Mouse (Mus musculus): Measurements from ENCODE around the gene Card9.

Gene Card9

DNA sequence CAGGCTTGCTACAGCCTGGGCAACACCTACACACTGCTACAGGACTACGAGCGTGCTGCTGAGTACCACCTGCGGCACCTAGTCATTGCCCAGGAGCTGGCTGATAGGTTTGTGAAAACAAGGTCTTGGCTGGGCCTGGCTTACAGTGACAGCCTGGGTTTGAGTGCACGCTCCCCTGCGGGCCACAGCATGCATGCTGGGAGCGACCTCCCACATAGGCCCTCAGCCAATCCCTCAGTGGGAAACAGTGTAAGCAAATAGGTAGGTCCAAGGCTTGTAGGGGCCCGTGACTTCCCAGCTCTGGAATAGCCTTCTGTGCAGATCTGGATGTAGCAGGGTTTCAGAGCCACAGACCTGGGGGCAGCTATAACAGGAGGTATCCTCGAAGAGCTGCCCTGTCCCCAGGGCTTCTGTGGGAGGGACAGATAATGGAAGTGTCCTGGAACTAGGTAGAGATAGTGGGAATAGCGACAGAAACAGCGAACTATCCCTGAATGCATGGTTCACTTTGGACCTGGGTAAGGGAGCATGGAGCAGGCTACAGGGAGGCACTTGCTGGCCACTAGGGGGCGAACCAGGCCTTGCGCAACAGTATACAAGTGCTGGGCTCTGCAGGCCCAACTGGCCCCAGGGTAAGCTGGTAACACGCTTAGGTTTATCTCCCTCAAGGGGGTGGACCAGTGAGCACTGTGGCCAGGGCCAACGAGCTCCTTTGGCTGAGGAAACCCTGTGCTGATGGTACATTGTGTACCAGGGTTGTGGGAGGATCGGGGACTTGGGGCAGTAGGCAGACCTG lies 35.1 kb downstream of the Card9 start:
- peak; percentile 63 for DNase-seq

DNA sequence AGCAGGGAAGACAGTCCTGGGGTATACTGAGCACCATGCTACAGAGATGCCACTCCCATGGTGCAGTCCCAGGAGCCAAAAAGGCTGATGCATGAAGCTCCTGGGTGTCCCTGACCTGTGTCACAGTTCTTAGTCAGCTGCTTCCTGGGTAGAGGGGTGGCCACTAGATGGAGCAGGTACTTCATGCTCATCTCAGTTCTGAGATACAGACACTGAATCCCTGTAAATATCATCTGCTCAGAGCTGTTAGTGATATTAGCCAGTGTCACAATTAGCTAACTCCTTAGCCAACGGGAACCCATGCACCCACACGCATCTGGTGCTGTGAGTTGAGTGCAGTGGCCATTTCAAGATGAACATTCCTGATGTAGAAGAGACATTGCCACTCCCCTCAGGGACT lies 35.8 kb downstream of the Card9 start:
- DNase-seq = peak; percentile 40

- DNase-seq = no peak
Observed at GRCm38 (mm10) chr2:26323589-26324325, 37.0 kb downstream of the Card9 start.

DNA sequence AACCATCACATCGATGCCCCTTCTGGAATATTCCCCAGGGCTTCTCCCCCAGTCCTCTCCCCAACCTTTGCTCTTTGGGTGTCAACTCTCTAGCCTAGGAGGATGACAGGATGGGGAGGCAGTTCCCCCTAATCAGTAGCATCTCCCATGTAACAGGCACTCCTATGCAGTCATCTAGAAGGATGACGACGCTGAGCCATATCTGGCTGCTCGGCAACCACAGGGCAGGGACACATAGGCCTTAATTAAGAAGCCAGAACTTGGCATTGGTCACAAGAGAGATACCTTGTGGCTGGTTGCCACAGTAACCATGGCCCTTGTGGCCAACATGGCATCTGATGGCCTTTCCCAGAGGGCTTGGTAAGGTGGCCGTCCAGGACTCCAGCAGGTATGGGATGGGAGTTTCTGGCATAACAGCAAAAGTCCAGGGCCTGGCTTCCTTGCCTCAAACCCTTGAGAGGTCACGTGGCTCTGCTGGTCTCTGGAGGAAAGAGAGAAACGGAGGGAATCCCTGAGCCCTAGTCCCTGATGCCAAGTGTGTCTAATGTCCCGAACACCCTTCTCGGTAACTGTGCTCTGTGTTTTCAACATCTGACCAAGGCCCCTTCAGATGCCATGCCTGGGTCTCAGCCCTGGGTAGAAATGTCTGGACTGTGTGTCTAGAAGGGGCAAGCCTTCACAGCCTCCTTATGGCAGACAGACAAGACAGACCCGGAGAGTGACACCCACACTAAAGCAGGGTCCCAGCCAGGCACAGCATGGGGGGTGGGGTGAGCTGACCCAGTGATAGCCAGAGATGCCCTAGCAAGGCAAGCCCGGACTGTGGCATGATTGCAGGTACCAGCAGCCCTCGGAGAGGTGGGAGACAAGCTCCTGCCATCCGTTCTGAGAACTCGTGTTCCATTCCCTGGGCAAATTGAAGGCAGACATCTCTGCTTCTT lies 40.2 kb downstream of the Card9 start:
- no peak for DNase-seq

DNA sequence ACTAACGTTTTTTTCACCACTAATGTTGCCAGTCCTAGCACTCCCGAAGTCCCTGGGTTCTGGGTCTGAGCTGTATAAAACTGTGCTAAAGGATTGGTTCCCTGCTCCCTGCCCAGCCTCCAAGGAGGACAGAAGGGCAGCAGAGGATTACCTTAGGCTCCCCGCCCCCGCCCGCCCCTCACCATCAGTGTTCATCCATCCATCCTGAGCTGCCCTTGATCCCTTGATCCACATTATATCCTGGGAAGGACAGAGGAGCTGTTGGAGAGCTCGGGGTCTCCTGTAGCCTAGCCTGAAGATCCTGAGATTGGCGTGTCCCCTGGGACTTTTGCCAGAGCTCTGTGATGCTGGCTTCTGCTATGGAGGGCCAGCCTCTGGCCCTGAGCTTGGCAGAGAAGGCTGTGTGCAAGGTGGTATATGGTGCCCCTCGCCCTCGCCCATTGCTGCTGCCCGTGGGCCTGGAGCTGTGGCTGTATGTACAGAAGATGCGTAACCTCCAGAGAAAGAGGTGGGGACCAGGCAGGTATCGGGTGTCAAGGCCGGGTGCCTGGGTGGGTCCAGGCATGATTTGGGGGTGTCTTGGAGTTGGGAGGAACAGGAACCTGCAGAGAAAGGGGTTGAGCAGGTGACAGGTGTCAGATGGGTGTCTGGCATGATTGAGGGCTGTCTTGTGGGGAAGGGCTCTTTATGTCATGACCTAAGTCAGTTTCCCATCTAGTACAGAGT lies 41.0 kb downstream of the Card9 start:
- DNase-seq = no peak

- no peak for DNase-seq
Observed at GRCm38 (mm10) chr2:26319109-26319508, 41.6 kb downstream of the Card9 start.

GRCm38 (mm10) chr2:26317991-26318672 lies 42.6 kb downstream of the Card9 start:
- DNase-seq = no peak

DNA sequence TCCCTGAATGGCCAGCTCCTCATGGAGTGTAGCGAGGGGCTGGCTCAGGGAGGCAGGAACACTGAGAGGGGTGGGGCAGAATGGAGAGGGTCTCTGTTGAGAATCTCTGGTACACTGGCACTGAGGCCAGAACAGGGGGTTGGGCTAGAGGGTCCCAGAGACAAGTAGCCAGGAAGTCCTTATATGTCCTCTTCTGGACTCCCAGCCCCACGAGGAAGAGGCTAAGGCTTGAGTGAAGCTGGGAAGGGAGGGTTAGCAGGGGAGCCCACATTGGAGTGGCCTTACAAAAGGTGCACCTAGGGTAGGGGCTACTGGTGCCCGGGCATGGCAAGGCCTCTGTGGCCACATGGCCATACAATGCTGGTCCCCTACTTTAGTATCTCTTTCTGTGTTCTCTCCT lies 43.3 kb downstream of the Card9 start:
- no peak for DNase-seq

DNA sequence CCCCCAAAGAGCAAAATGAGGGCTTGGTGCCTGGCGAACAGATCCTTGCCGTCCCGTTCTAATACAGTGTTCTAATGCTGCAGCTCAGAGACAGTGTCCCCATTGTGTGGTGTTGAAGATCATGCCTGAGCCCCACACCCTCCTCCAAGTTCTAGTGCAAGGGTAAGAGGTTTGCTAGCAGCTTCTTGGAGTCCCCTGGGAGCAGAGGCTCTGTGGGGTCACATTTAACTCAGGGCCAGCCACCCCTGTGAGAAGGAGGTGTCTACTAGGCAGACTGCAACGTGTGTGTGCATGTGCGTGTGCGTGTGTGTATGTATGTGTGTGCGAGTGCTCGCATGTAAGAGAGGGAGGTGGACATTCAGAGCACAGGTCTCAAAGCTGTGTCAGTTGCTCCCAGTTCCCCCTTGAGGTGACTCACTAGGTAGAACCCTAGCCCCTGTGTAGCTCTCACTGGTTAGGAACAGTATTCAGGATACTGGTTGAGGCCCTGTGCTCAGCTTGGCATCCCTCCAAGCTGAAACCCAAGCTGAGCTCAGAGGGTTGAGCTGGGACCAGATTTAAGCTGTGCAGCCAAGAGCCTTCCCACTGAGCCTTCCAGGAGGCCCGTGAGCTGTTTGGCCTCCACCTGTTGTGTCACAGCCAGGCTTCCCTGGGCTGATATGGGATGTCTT lies 44.0 kb downstream of the Card9 start:
- DNase-seq = no peak

DNA sequence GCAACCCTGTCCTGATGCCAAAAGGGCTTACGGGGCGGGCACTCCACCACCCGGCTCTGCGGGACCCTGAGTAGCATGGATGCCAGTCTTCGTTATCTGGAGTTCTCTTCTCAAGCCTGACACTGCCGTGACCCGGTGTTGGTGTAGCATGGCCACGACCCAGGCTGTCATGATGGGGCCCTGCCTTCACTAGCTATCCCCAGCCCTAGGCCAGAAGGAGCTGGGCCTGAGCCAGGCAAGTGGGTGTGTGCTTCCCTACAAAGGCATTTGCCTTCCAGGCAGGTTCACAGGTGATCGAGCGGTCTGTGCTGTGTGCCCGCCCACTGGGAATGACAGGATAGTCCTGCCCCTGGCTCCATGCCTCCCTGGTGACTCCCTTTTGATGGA lies 44.8 kb downstream of the Card9 start:
- DNase-seq = no peak

GRCm38 (mm10) chr2:26315072-26315924 lies 45.4 kb downstream of the Card9 start, which contains the start of gene Gpsm1:
Gene Gpsm1 (plus strand): TSS chr2:26315515.
- DNase-seq = peak; percentile 73

DNA sequence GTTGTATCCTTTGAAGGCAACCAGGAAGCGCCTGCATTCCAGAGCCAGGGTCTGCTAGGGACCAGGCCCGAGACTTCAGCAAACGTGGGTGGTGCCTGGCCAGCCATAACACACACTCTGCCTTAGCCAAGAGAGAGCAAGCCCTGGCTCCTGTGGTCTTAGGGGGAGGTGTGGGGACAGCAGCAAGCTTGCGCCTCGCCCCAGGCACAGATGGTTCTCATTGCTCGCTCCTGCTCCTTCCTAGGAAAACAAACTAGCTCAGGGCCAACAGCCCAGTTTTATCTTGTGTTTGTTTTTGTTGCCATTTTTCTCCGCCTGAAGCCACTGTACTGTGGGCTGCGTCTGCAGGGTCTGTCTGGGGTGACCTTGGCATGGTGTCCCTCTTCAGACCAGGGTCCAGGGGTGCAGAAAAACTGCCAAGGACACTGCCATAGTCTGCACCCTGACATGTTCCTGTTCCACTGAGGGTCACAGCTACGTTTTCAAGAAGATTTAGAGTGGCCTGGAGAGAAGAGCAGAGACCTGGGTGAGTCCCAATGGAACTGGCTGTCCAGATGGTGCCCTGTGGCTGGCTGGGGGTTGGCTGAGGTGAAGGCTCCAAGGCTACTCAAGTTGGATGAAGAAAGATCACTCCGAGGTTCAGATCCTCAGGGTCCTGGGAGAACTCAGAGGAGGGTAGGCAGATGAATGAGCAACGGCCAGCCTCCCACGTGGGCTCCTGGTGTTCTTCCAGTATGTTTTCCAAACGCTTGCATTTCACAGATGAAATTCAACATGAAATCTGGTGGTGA lies 46.2 kb downstream of the Card9 start:
- DNase-seq = no peak

DNA sequence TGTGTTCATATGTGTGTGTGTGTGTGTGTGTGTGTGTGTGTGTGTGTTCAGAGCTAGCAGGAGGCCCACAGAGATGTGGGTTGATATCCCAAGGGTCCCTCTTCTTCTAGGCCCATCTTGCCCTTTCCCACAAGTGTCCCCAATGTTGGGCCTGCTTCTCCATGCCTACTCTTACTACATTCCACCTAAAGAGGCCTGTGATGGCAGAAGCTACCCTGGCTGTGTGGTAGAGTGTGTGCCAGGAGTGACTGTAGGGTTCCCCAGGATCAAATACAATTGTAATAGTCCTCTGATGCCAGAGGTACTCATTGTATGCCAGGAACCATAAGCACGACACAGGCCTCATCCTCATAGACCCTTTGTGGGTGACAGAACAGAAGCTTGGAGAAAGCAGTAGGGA lies 47.3 kb downstream of the Card9 start:
- no peak for DNase-seq

DNA sequence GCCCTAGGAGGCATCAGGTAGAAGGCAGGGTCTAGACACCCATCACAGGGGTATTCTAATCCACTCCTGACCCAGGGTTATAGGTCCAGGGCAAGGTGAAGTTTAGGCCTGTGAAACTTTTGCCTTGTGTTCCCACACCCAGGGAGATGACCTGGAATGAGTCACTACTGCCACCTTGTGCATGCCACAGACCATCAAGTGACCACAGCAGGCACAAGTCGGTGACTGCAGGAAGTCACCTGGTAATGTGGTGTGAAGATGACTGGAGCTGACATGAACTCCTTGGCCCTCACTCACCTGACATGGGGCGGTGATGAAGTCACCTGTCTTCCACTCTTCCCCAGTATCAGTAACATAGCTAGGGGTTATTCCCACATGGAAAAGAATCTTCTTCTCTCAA lies 47.9 kb downstream of the Card9 start:
- DNase-seq = no peak

- DNase-seq = no peak
Observed at GRCm38 (mm10) chr2:26311936-26312335, 48.8 kb downstream of the Card9 start.

DNA sequence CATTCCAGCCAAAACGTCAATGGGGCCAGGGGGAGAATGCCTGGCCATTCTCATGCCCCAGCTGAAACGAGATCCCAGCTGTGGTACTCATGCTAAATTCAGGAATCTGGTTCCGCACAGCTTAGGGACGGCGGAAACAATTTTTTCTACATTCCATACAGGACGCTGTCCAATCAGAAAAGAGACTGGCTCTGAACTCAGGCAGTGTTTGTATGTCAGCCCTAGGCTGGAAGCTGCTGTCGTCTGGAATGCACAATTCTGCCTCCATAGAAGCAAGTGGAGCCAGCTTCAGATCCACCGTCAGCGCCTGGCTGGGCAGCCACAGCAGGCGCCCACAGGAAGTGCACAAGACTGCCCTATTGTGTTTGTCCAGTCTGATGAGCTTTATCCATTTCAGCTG lies 51.0 kb downstream of the Card9 start:
- no peak for DNase-seq

DNA sequence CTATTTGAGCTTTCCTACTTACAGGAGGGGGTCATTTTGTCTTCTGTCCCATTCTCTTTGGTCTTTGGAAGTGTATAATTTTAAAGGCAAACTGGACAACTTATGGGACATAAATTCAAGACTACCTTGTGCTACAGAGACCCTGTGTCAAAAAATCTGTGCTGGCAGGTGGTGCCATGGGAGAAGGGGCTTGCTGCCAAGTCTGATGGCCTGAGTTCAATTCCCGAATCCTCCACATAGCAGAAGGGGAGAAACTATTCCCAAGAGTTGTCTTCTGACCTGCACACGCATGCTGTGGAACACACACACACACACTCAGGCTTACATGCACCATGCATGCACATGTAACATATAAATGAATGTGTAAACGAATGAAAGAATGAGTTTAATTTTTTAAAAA lies 54.0 kb downstream of the Card9 start:
- no peak for DNase-seq

DNA sequence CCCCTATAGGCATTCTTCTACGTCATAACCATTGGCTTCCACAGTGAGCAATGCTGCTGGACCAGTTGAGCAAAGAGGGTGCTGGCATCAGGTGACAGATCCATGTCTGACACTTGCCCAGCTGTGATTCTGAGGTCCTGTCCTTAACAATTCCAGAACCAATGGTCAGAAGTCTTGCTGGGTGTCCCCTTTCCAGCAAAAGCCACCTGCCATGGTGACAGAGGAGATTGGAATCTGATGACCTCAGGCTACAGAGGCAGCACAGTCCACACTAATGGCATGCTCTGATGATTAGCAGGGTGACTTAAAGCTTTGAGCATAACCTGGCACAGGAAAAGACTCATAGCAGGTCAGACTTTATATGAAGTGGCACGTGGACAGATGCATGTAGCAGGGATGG lies 55.2 kb downstream of the Card9 start:
- DNase-seq = no peak

- DNase-seq = no peak
Observed at GRCm38 (mm10) chr2:26304711-26305110, 56.0 kb downstream of the Card9 start.
